Mouse (Mus musculus): Measurements from ENCODE around the gene Olfr746.

Gene Olfr746

DNA sequence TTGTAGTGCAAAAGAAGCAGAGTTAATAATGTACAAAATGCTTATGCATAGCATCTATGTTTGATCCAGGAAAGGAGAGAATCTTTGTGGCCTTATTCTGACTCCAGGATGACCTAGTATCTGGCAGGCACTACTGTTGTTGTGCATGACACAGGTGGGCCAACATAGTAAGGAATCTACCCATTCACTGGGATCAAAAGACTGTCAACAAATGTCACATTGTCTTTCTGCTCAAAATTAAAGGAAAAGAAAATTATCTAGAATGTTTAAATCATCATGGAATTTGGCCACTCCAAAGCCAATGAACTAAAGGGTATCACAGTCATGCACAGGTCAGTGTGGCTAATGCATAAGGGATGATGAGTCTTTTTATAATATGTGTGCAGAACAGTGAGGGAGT is at the start of gene Olfr746:
TSS of gene Olfr746 (plus strand) at position 301 of the 400 bp plus-strand sequence.
- no peak for DNase-seq (ENCODE audit: low spot score)

DNA sequence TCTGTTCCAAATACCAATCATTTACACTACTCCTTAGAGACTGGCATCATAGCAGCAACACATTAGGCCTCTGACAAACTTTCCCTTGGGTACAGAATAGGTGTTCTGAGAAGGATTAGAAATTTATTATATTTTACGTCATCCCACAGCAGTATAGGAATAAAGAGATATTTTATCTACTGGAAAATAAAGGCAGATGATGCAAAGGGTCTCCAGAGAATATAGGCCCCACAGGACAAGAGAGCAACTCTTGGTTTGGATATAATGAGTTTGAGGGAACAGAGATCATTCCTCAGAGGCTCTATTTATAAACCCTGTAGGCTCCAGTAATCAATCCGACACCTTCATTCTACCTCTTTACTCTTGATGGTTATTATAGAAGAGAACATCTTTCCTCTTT is 32.3 kb upstream of the Olfr746 start, which contains the start of gene Olfr744:
TSS of gene Olfr744 (plus strand) at position 301 of the 400 bp plus-strand sequence.
- no peak for DNase-seq (ENCODE audit: low spot score)

DNA sequence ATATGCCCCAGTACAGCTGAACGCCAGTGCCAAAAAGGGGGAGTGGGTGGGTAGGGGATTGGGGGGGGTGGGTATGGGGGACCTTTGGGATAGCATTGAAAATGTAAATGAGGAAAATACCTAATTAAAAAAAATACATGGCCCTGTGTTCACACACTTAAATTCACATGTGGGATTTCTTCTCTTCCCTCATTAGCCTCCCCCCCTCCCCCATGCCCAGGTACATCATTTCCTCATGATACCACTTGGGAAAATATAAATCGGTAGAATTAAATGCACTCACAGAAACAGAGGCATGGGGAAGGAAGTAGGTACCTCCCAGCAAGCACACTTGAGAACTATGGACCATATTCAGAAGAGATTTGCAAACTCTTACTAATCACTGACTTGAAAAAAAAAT is 7.8 kb upstream of the Olfr746 start, which contains the start of gene Olfr745:
TSS of gene Olfr745 (plus strand) at position 301 of the 400 bp plus-strand sequence.
- no peak for DNase-seq (ENCODE audit: low spot score)

DNA sequence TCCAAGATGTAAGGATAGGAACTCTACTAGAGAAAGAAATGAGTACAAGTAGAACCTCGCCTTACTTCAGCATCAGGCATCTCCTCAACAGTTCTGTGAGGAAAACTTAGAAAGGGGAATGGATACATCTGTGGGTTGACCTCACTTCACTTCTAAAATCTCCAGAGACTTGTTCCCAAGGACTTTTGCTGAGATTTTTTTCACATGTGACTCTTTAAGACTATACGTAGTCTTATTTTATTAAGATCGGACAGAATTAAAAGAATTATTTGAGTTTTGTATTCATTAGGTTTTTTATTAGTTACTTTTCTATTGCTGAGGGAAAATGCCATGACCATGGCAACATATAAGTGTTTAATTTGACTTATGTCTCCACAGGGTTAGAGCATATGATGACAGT is 46.2 kb downstream of the Olfr746 start, which contains the start of gene Olfr747:
TSS of gene Olfr747 (minus strand) at position 101 of the 400 bp plus-strand sequence.
- DNase-seq (ENCODE audit: low spot score): no peak

Data from testis, postnatal 10 days (tissue).